In the genomic region with DNA sequence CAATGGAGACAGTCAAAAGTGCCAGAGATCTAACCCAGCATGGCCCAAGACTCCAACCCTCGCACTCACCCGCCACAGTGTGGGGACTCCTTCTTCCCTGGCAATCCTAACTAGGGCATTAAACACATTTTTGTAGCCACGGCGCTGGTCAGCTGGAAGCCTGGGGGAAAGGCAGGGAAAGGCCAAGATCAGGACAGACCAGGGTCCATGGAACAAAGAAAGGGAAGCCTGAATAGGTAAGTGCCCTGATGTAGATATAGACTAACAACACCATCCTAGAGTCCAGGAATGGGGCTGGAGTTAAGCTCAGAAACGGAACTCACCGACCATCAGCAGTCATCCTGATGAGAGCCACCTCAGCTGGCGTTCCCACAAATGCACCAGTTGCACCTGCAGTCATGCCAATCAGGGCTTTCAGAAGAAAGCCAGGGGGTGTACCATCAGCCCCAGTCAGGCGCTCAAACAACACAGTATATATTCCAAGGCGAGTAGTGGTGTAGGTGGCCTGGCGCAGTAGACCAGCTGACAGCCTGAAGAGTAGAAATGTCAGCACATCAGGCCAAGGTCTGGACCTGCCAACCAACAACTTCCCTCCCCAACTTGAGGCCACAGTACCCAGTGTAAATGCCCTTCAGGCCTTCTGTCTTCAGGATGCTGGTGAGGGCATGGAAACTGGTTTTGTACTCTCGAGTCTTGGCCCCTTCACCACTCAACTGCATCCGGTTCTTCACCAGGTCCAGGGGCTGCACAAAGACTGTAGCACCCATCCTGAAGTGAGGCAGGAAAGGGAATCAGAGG, we compare ENCODE assay signal across 1 mouse cellular context.
TF ChIP-seq lines count a peak whose summit lies in the region.

No protein-coding gene starts in this region.

TF ChIP-seq in MEL, 35 proteins besides CTCF, POLR2A, EP300 and RAD21:
- TF ChIP-seq ZC3H11A (IDR thresholded peaks at IDR 0.05; ENCODE audit: low read depth, low read length) (no peak), E2F4 (IDR thresholded peaks at IDR 0.05; ENCODE audit: borderline replicate concordance, low read depth, low read length) (no peak), ETS1 (IDR thresholded peaks at IDR 0.05; ENCODE audit: low read depth, low read length) (no peak), MAFK (IDR thresholded peaks at IDR 0.05; ENCODE audit: borderline replicate concordance, low read depth, low read length) (no peak), ELF1 (IDR thresholded peaks at IDR 0.05; ENCODE audit: low read depth, low read length) (no peak)
TF ChIP-seq in MEL: peak in this region for 0.
